Mouse (Mus musculus) liver, adult 2 months (tissue): ENCODE results near the gene Foxred2.

Experiments
- CTCF ChIP-seq: fragments of 200-500 bp; IDR thresholded peaks from 2 replicates; pipeline ENCODE4 v1.5.1; 2011; ENCODE audit warnings: low read depth, low read length, control low read depth
- POLR2A ChIP-seq: fragments of 200-500 bp; IDR thresholded peaks from 2 replicates; pipeline ENCODE4 v1.6.1; 2011; ENCODE audit warnings: low read length, control low read depth; ENCODE audit not compliant: insufficient read depth; ENCODE audit errors: extremely low read depth

DNA sequence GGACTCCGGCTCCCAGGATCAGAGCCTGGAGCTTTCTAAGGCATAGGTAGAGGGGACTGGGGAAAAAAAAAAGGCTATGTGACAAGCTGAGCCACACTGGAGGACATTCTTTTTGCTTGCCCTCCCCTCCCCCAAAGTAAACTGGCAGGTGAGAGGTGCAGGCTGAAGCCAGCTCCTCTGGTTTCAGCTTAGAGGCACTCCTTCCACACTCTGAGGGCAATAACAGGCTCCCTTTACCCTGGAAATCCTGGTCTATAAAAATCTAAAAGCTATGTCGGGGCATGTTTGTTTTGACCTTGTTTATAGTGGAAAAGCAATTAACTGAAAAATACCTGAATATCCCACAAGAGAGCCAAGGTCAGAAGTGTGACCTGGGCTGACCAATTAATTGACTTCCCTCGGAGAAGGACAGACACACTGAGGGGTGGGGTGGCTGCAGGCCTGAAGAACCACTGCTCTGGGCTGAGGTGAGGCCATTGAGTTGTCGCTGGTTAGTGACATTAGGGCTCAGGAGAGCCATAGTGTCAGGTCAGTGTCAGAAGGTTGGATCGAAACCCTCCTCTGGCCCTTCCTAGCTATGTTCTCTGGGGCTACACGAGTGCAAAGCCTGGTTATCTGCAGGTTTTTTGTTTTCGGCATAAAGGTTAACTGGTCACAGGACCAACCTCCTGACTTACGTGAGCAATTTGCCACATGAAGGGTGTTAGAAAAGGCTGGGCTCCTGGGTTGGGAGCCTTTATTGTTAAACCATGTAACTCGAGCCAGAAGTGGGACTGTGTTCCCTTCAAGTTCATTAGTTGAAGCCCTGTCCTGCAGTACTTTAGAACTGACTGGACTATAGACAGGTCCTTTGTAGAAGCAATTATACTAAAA lies 48.6 kb downstream of the Foxred2 start:
- TF ChIP-seq CTCF: no peak
- no peak for TF ChIP-seq POLR2A
